Mouse (Mus musculus) small intestine, adult 2 months (tissue): ENCODE measurements around the gene Kcnmb1. TPM values are rescaled to one million over a fixed set of nuclear protein-coding genes. Genes with fewer than 3 reads are reported as not detected.

ENCODE experiments used
- H3K27ac ChIP-seq: fragments of 200-500 bp; 2 replicates; pipeline ENCODE4 v1.5.1; 2012; ENCODE audit warnings: low read depth, low read length, control low read depth, inconsistent platforms; ENCODE audit not compliant: insufficient read depth
- H3K27me3 ChIP-seq: fragments of 200-500 bp; 2 replicates; pipeline ENCODE4 v1.6.1; 2012; ENCODE audit warnings: mild to moderate bottlenecking, moderate library complexity, low read length, inconsistent platforms; ENCODE audit not compliant: control insufficient read depth, insufficient read depth
- H3K36me3 ChIP-seq: fragments of 200-500 bp; 2 replicates; pipeline ENCODE4 v1.6.1; 2012; ENCODE audit warnings: mild to moderate bottlenecking, low read length, control low read depth, inconsistent platforms; ENCODE audit not compliant: control insufficient read depth, insufficient read depth
- H3K4me1 ChIP-seq: fragments of 200-500 bp; 2 replicates; pipeline ENCODE4 v1.6.1; 2012; ENCODE audit warnings: low read length, inconsistent platforms, mixed read lengths; ENCODE audit not compliant: control insufficient read depth, insufficient read depth, insufficient read length
- H3K4me3 ChIP-seq: fragments of 200-500 bp; 2 replicates; pipeline ENCODE4 v1.5.1; 2012; ENCODE audit warnings: low read depth, mild to moderate bottlenecking, control low read depth, inconsistent platforms, low read length, moderate library complexity
- CTCF ChIP-seq: fragments of 200-500 bp; IDR thresholded peaks from 2 replicates; pipeline ENCODE4 v1.5.1; 2012; ENCODE audit warnings: low read depth, mild to moderate bottlenecking, control low read depth, inconsistent platforms, low read length, moderate library complexity, mixed read lengths; ENCODE audit not compliant: insufficient replicate concordance, insufficient read length; ENCODE audit errors: extremely low read depth
- POLR2A ChIP-seq: fragments of 200-500 bp; IDR thresholded peaks from 2 replicates; pipeline ENCODE4 v1.6.1; 2012; ENCODE audit warnings: low read depth, mild to moderate bottlenecking, control low read depth, inconsistent platforms, low read length, moderate library complexity
- WGBS: fragments of 180-500 bp; shearing (Covaris S2); methylation state at CpG from one replicate; pipeline ENCODE4 v1.1.7; 2018; 5-methylcytosine and 5-hydroxymethylcytosine counted together
- polyA plus RNA-seq: library from polyadenylated mRNA; depleted of rRNA; stranded (reverse); fragments of >200 nt; gene quantifications from 2 replicates; pipeline ENCODE4 v1.2.3, GENCODE M21; 2012; rRNA removed

Kcnmb1 gene
- polyA plus RNA-seq, 1 experiment = 2.1 TPM

GRCm38 (mm10) chr11:34009316-34010087, 46.7 kb downstream of the Kcnmb1 start:
- Histone ChIP-seq H3K36me3 (no peaks in the 10 kb centered on the region), H3K27ac (peak overlapping the region; percentile 57), H3K27me3 (no peaks in the 10 kb centered on the region), H3K4me1 (0 out of 2 replicates have a peak, but pooled peaks cover 5% of the 10 kb centered on the region), H3K4me3 (no peak overlapping the region)
- no peak for TF ChIP-seq POLR2A
- TF ChIP-seq CTCF = no peak
- 74% methylated on average over 10 of the region's 12 CpGs for WGBS

- 0 out of 2 replicates have a peak, but pooled peaks cover 5% of the 10 kb centered on the region for H3K4me1 ChIP-seq
- no peaks in the 10 kb centered on the region for H3K27me3 ChIP-seq
- H3K36me3 ChIP-seq = no peaks in the 10 kb centered on the region
- WGBS = 58% methylated on average over 7 of the region's 7 CpGs
- H3K4me3 ChIP-seq = no peak overlapping the region
- peak overlapping the region; percentile 57 for H3K27ac ChIP-seq
- no peak for TF ChIP-seq POLR2A
- no peak for TF ChIP-seq CTCF
Observed at GRCm38 (mm10) chr11:34010133-34010858, 47.5 kb downstream of the Kcnmb1 start.

DNA sequence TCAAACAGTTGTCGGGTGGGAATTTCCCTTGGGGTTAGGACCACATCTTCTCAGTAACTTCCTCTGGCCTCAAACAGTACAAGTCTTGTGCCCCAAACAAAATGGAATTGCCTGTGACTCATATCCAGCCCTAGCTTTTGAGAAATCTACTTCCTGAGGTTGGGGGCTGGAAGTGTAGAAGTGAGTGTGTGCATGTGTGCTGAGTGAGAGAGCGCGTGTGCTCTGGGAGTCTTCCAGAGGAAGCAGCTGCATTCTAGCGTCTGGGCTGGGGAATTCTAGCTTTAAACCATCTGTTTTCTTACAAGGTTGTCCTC, 48.0 kb downstream of the Kcnmb1 start:
- H3K4me1 ChIP-seq = 0 out of 2 replicates have a peak, but pooled peaks cover 5% of the 10 kb centered on the region
- H3K27ac ChIP-seq = no peak overlapping the region
- no peak overlapping the region for H3K4me3 ChIP-seq
- 54% methylated on average over 4 of the region's 4 CpGs for WGBS
- H3K27me3 ChIP-seq = no peaks in the 10 kb centered on the region
- TF ChIP-seq POLR2A = no peak
- no peaks in the 10 kb centered on the region for H3K36me3 ChIP-seq

DNA sequence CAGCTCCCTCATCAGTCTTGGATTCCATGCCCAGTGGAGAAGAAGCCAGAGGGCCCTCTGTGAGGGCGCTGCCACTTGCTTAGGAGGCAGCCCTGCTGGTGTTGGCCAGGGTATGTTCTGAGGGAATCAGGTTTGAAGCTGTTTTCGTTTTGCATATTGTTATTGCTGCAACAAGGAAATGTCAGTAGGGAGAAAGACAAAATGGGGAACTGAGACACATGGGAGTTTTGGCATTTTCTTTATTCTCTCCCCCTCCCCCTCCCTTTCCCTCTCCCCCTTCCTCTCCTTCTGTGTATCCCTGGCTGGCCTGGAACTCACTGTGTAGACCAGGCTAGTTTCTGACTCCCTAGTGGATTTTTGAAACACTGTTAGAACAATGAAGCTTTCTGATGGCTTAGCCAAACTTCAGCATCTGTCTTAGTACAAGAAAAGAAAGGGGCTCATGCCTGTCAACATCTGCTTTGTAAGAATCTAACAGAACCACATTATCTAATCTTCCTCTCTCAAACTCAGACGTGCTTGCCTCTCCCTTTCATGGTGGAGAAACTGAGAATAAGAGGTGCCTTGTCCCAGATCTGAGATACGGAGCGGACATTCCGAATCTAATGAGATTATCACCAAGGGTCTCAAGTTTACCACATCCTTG, 49.3 kb downstream of the Kcnmb1 start:
- Histone ChIP-seq H3K27me3 (no peaks in the 10 kb centered on the region), H3K27ac (no peak overlapping the region; the same call in 1 of the 2 replicates), H3K4me3 (no peak overlapping the region), H3K4me1 (0 out of 2 replicates have a peak, but pooled peaks cover 5% of the 10 kb centered on the region), H3K36me3 (no peaks in the 10 kb centered on the region)
- no peak for TF ChIP-seq POLR2A
- TF ChIP-seq CTCF = no peak
- 70% methylated on average over 6 of the region's 6 CpGs for WGBS

Other genes starting within 250 kb of the Kcnmb1 start
- gene Kcnip1, start 30.1 kb downstream of the Kcnmb1 start, polyA plus RNA-seq = 0.08 and 0.33 TPM in 2 replicates
- gene Lcp2, start 83.9 kb downstream of the Kcnmb1 start, polyA plus RNA-seq = 2.7 and 4.0 TPM in 2 replicates
- gene 4930469K13Rik, start 135.5 kb downstream of the Kcnmb1 start, polyA plus RNA-seq = not detected in 2 replicates
- gene Foxi1, start 245.1 kb downstream of the Kcnmb1 start, polyA plus RNA-seq = not detected in 2 replicates